Mouse (Mus musculus): ENCODE measurements around the gene Npb.

The Npb gene

GRCm38 (mm10) chr11:120578694-120579243 lies 29.5 kb upstream of the Npb start:
- in situ Hi-C loops (cut with MboI; ENCODE audit: unreplicated experiment in 2 of 2), result loop anchor here in 1 of 2 experiments (5.0 kb wide), 3 partner anchors 39 to 91 kb away; partner anchors contain the start of gene Pcyt2

GRCm38 (mm10) chr11:120579316-120580107 lies 28.8 kb upstream of the Npb start:
- in situ Hi-C loops (cut with MboI; ENCODE audit: unreplicated experiment in 2 of 2), result loop anchor here (5.0 kb wide), 3 partner anchors 38 to 92 kb away; partner anchors contain the start of gene Pcyt2 (in 2 of the 2)

GRCm38 (mm10) chr11:120580190-120580589 lies 28.1 kb upstream of the Npb start:
- in situ Hi-C loops (cut with MboI; ENCODE audit: unreplicated experiment in 2 of 2), result loop anchor here in 1 of 2 experiments (5.0 kb wide), 1 partner anchor 37 kb away; the partner anchor contains the start of gene Pcyt2

- in situ Hi-C loops (cut with MboI; ENCODE audit: unreplicated experiment in 2 of 2), result loop anchor here in 1 of 2 experiments (5.0 kb wide), 1 partner anchor 36 kb away; the partner anchor contains the start of gene Pcyt2
Measured at GRCm38 (mm10) chr11:120580871-120581331, 27.4 kb upstream of the Npb start.

GRCm38 (mm10) chr11:120581490-120582267 lies 26.6 kb upstream of the Npb start, which contains the start of gene Arhgdia:
Gene Arhgdia, minus strand, starts transcription at chr11:120581624.
- in situ Hi-C loops (cut with MboI; ENCODE audit: unreplicated experiment in 2 of 2), result loop anchor here in 1 of 2 experiments (5.0 kb wide), 1 partner anchor 36 kb away; the partner anchor contains the start of gene Pcyt2

- in situ Hi-C loops (cut with MboI; ENCODE audit: unreplicated experiment in 2 of 2), result loop anchor here in 1 of 2 experiments (5.0 kb wide), 1 partner anchor 35 kb away; the partner anchor contains the start of gene Pcyt2
Measured at GRCm38 (mm10) chr11:120582268-120582981, 25.9 kb upstream of the Npb start.

GRCm38 (mm10) chr11:120582982-120583293 lies 25.3 kb upstream of the Npb start:
- in situ Hi-C loops (cut with MboI; ENCODE audit: unreplicated experiment in 2 of 2), result loop anchor here in 1 of 2 experiments (5.0 kb wide), 1 partner anchor 34 kb away; the partner anchor contains the start of gene Pcyt2

GRCm38 (mm10) chr11:120583937-120584336 lies 24.3 kb upstream of the Npb start:
- in situ Hi-C loops (cut with MboI; ENCODE audit: unreplicated experiment in 2 of 2), result loop anchor here in 1 of 2 experiments (5.0 kb wide), 1 partner anchor 33 kb away; the partner anchor contains the start of gene Pcyt2

- in situ Hi-C loops (cut with MboI; ENCODE audit: unreplicated experiment in 2 of 2), result no loop called here
Measured at GRCm38 (mm10) chr11:120588531-120588930, 19.7 kb upstream of the Npb start.

GRCm38 (mm10) chr11:120597240-120598235 lies 10.7 kb upstream of the Npb start:
- in situ Hi-C loops (cut with MboI; ENCODE audit: unreplicated experiment in 2 of 2), result no loop called here

GRCm38 (mm10) chr11:120598283-120598989 lies 9.8 kb upstream of the Npb start, which contains the start of the genes Alyref and Anapc11:
Gene Alyref, minus strand, starts transcription at chr11:120598365.
Gene Anapc11, plus strand, starts transcription at chr11:120598421.
- in situ Hi-C loops (cut with MboI; ENCODE audit: unreplicated experiment in 2 of 2), result no loop called here

GRCm38 (mm10) chr11:120598990-120599549 lies 9.2 kb upstream of the Npb start:
- in situ Hi-C loops (cut with MboI; ENCODE audit: unreplicated experiment in 2 of 2), result no loop called here

- in situ Hi-C loops (cut with MboI; ENCODE audit: unreplicated experiment in 2 of 2), result loop anchor here in 1 of 2 experiments (25.0 kb wide), 1 partner anchor 187 kb away; the partner anchor contains the start of genes Dus1l, Gps1 and Rfng
Measured at GRCm38 (mm10) chr11:120600716-120601115, 7.6 kb upstream of the Npb start.

GRCm38 (mm10) chr11:120603545-120603944 lies 4.7 kb upstream of the Npb start:
- in situ Hi-C loops (cut with MboI; ENCODE audit: unreplicated experiment in 2 of 2), result loop anchor here in 1 of 2 experiments (25.0 kb wide), 1 partner anchor 184 kb away; the partner anchor contains the start of genes Dus1l, Gps1 and Rfng

- in situ Hi-C loops (cut with MboI; ENCODE audit: unreplicated experiment in 2 of 2), result loop anchor here in 1 of 2 experiments (25.0 kb wide), 1 partner anchor 182 kb away; the partner anchor contains the start of genes Dus1l, Gps1 and Rfng
Measured at GRCm38 (mm10) chr11:120605667-120606066, 2.6 kb upstream of the Npb start.

- in situ Hi-C loops (cut with MboI; ENCODE audit: unreplicated experiment in 2 of 2), result loop anchor here in 1 of 2 experiments (25.0 kb wide), 1 partner anchor 181 kb away; the partner anchor contains the start of genes Dus1l, Gps1 and Rfng
Measured at GRCm38 (mm10) chr11:120606764-120607163, 1.5 kb upstream of the Npb start.

GRCm38 (mm10) chr11:120609250-120609649 lies 973 bp downstream of the Npb start:
- in situ Hi-C loops (cut with MboI; ENCODE audit: unreplicated experiment in 2 of 2), result loop anchor here in 1 of 2 experiments (25.0 kb wide), 1 partner anchor 178 kb away; the partner anchor contains the start of genes Dus1l, Gps1 and Rfng

Measured in v-Abl transformed pro-B cells (cell line).